In genomic region chr8:105326141-105326672, GRCm38 (mm10) we compare ENCODE assay signal across 8 mouse cellular contexts. TPM values are rescaled to one million over a fixed set of nuclear protein-coding genes. Genes with fewer than 3 reads are reported as not detected.
DNase-seq lines count a peak whose midpoint lies in the region; ATAC-seq and TF ChIP-seq lines count a peak whose summit lies in the region.

Lrrc29 (minus strand) TSS chr8:105326278.
Tmem208 (plus strand) TSS chr8:105326354.

- in situ Hi-C loops in Patski (cut with MboI; ENCODE audit: low pct_unique_long_range_greater_than_20kb), result no loop called here

- no peak for TF ChIP-seq CTCF in Patski (IDR thresholded peaks at IDR 0.05)

- H3K4me1 ChIP-seq in hindbrain, embryonic 11.5 days (replicated peaks; ENCODE audit: control insufficient read depth, insufficient read depth, low read length), result peaks cover 6% of the 10 kb centered on the region; the same call in 1 of the 2 replicates

- under 1% methylated on average over 36 of the region's 36 CpGs for WGBS in hindbrain, embryonic 11.5 days

- peak; percentile 88 for ATAC-seq in Patski
- ATAC-seq in hindbrain, embryonic 11.5 days (ENCODE audit: low FRiP score), result peak; percentile 93

- H3K9ac ChIP-seq in hindbrain, embryonic 11.5 days (ENCODE audit: low read depth, low read length), result peak within 1 kb of the TSS; percentile 63

- H3K27me3 ChIP-seq in Patski, result no peaks in the 10 kb centered on the region
- H3K27me3 ChIP-seq in hindbrain, embryonic 11.5 days (ENCODE audit: control insufficient read depth, insufficient read depth, low read length), result no peaks in the 10 kb centered on the region

- H3K9me3 ChIP-seq in hindbrain, embryonic 11.5 days (ENCODE audit: control insufficient read depth, low read length), result no peaks in the 10 kb centered on the region

- H3K27ac ChIP-seq in hindbrain, embryonic 11.5 days (ENCODE audit: low read depth, low read length), result peak within 1 kb of the TSS; percentile 73

- peak within 1 kb of the TSS; percentile 64 for H3K4me3 ChIP-seq in hindbrain, embryonic 11.5 days (ENCODE audit: low read depth, low read length)

- POLR2A ChIA-PET in Patski (lab: Charles Lee), result interaction anchor here (1.1 to 5.1 kb wide), 5 partner anchors 16 to 28 kb away, joined by 3 to 52 read pairs (median 7); partner anchors contain the start of genes E2f4, Fhod1 and Slc9a5

- CTCF ChIA-PET in Patski (lab: Charles Lee), result interaction anchor here (1.3 to 1.8 kb wide), 2 partner anchors 9 to 22 kb away, joined by 3 to 4 read pairs; partner anchors contain the start of genes Fhod1 and Slc9a5

- DNase-seq in Patski (ENCODE audit: low read depth, low spot score), result no peak
- peak; percentile 99 to 100 for DNase-seq in cerebellum, postnatal 10 days
- peak; percentile 96 to 98 for DNase-seq in frontal cortex, postnatal 10 days (ENCODE audit: low spot score in 2 of 2)
- DNase-seq in hindbrain, embryonic 11.5 days (ENCODE audit: low spot score), result peak; percentile 99
- peak; percentile 96 to 98 for DNase-seq in layer of hippocampus, postnatal 14 days (ENCODE audit: low spot score in 2 of 2)
- DNase-seq in lung, postnatal 10 days, result peak; percentile 99
- DNase-seq in ovary, postnatal 14 days (ENCODE audit: low spot score), result peak; percentile 95
- peak; percentile 97 to 98 for DNase-seq in thymus, postnatal 10 days (ENCODE audit: low spot score in 2 of 2)

- H3K4me2 ChIP-seq in hindbrain, embryonic 11.5 days (replicated peaks; ENCODE audit: low read depth, low read length), result peak within 1 kb of the TSS; percentile 83

- peaks cover 4% of the 10 kb centered on the region; the same call in 1 of the 2 replicates for H3K36me3 ChIP-seq in hindbrain, embryonic 11.5 days (ENCODE audit: control insufficient read depth, insufficient read depth, low read length)

RNA-seq across cellular contexts. Expression of gene Lrrc29, which starts in this region (rescaled TPM):
- polyA plus RNA-seq in Patski (2021), result 0.83 TPM
- 0.98 and 1.2 TPM in 2 replicates for polyA plus RNA-seq in hindbrain, embryonic 11.5 days (2014; fragmentation: Nextera tagmentation; extraction: Ambion mirVana)
- 1 to 10 TPM; 5.0 to 8.3 TPM for total RNA-seq in layer of hippocampus, postnatal 14 days (2021)

RNA-seq across cellular contexts. Expression of gene Tmem208, which starts in this region (rescaled TPM):
- polyA plus RNA-seq in Patski (2021), result 64.8 TPM
- polyA plus RNA-seq in hindbrain, embryonic 11.5 days (2014; fragmentation: Nextera tagmentation; extraction: Ambion mirVana), result 102 and 105 TPM in 2 replicates
- 10 to 100 TPM; 41.3 to 45.8 TPM for total RNA-seq in layer of hippocampus, postnatal 14 days (2021)
